Mouse (Mus musculus) intestine, embryonic 16.5 days (tissue): ENCODE results near the gene Stard13. TPM values are rescaled to one million over a fixed set of nuclear protein-coding genes. Genes with fewer than 3 reads are reported as not detected.

Experiments
- ATAC-seq: fragments of 200-750 bp; cut with Nextera tagmentation; 2 replicates; pipeline ENCODE4 v1.8.0; 2017; ENCODE audit warnings: moderate TSS enrichment, moderate library complexity
- H3K27ac ChIP-seq: fragments of 300-500 bp; sonication (generic); 2 replicates; pipeline ENCODE4 v1.5.1; 2014; ENCODE audit warnings: mild to moderate bottlenecking, low read length
- H3K27me3 ChIP-seq: fragments of 300-500 bp; sonication (generic); replicated peaks from 2 replicates; pipeline ENCODE4 v1.6.1; 2014; ENCODE audit warnings: low read length, control low read depth, mixed read lengths; ENCODE audit not compliant: control insufficient read depth, insufficient read depth
- H3K36me3 ChIP-seq: fragments of 300-500 bp; sonication (generic); 2 replicates; pipeline ENCODE4 v1.6.1; 2014; ENCODE audit warnings: low read length, control low read depth; ENCODE audit not compliant: control insufficient read depth, insufficient read depth
- H3K4me1 ChIP-seq: fragments of 300-500 bp; sonication (generic); 2 replicates; pipeline ENCODE4 v1.6.1; 2014; ENCODE audit warnings: low read length, control low read depth, mixed read lengths; ENCODE audit not compliant: control insufficient read depth, insufficient read depth
- H3K4me2 ChIP-seq: fragments of 300-500 bp; sonication (generic); 2 replicates; pipeline ENCODE4 v1.6.1; 2014; ENCODE audit warnings: low read depth, low read length, control low read depth
- H3K4me3 ChIP-seq: fragments of 300-500 bp; sonication (generic); 2 replicates; pipeline ENCODE4 v1.5.1; 2014; ENCODE audit warnings: mild to moderate bottlenecking, low read length
- H3K9ac ChIP-seq: fragments of 300-500 bp; sonication (generic); 2 replicates; pipeline ENCODE4 v1.6.1; 2014; ENCODE audit warnings: low read depth, low read length
- H3K9me3 ChIP-seq: fragments of 300-500 bp; sonication (generic); 2 replicates; pipeline ENCODE4 v1.6.1; 2016; ENCODE audit warnings: low read length, control low read depth; ENCODE audit not compliant: control insufficient read depth
- WGBS: fragments of 180-500 bp; shearing (Covaris S2); extraction: QIAGEN DNeasy Blood & Tissue Kit; methylation state at CpG from one replicate; pipeline ENCODE4 v1.1.7; 2014; 5-methylcytosine and 5-hydroxymethylcytosine counted together
- polyA plus RNA-seq: library from polyadenylated mRNA; unstranded; fragments of >200 nt; fragmentation: Nextera tagmentation; extraction: Ambion mirVana; gene quantifications from 2 replicates; pipeline ENCODE4 v1.2.1, GENCODE M21; 2015

Gene Stard13
- polyA plus RNA-seq, 1 experiment from 2014 or later, result 10.7 TPM

- Histone ChIP-seq H3K4me1 (peaks cover 4% of the 10 kb centered on the region; the same call in 1 of the 2 replicates), H3K9ac (no peak overlapping the region), H3K27ac (no peak overlapping the region), H3K4me3 (no peak overlapping the region), H3K27me3 (no peaks in the 10 kb centered on the region), H3K36me3 (no peaks in the 10 kb centered on the region), H3K4me2 (no peak overlapping the region), H3K9me3 (no peaks in the 10 kb centered on the region)
- WGBS, result 71% methylated on average over 5 of the region's 5 CpGs
- no peak for ATAC-seq
Measured at GRCm38 (mm10) chr5:151190764-151191163, 42.9 kb downstream of the Stard13 start.

DNA sequence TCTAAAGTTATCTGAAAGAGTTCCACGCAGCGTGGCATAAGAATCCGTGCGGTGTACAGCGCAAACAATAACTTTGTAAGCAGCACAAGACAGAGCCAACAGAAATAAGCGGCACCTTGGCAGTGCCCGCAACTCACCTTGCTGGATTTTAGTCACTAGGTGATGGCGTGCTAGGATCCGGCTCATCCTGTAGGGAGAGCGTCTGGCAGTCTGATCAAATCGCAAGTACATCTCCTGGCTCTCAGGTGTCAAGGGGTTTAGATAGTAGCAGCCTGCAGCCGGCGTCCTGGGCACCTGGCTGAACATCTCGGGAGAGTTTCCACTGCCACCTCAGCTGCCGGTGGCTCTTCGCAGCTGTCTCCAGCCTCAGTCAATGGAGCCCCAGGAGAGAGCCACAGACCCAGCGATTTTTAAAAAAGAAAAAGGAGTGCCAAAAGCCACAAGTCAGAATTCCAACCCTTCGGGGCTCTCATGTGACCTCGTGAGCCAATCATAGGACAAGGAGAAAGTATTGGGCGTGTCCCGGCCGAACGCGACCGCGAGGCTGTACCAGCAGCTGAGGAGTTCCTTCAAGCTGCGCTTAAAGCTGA is 43.8 kb downstream of the Stard13 start:
- WGBS, result 1% methylated on average over 27 of the region's 27 CpGs
- ATAC-seq, result peak; percentile 97
- H3K4me3 ChIP-seq, result peak overlapping the region; percentile 68

GRCm38 (mm10) chr5:151189321-151189720 is 44.3 kb downstream of the Stard13 start:
- no peaks in the 10 kb centered on the region for H3K9me3 ChIP-seq
- 8% methylated on average over 3 of the region's 3 CpGs for WGBS
- H3K4me3 ChIP-seq, result peak overlapping the region; percentile 68
- H3K36me3 ChIP-seq, result no peaks in the 10 kb centered on the region
- H3K27ac ChIP-seq, result peak overlapping the region; percentile 17; the same call in 1 of the 2 replicates
- H3K4me1 ChIP-seq, result peaks cover 4% of the 10 kb centered on the region; the same call in 1 of the 2 replicates
- ATAC-seq, result no peak
- H3K9ac ChIP-seq, result peak overlapping the region; percentile 75
- H3K27me3 ChIP-seq, result no peaks in the 10 kb centered on the region
- H3K4me2 ChIP-seq, result peak overlapping the region; percentile 72

More for the DNA sequence above, 43.8 kb downstream of the Stard13 start:
- Histone ChIP-seq H3K27me3 (no peaks in the 10 kb centered on the region), H3K4me1 (peaks cover 4% of the 10 kb centered on the region; the same call in 1 of the 2 replicates), H3K9ac (peak overlapping the region; percentile 75), H3K4me2 (peak overlapping the region; percentile 72), H3K36me3 (no peaks in the 10 kb centered on the region), H3K27ac (peak overlapping the region; percentile 17), H3K9me3 (no peaks in the 10 kb centered on the region)

GRCm38 (mm10) chr5:151188659-151189058 is 45.0 kb downstream of the Stard13 start:
- Histone ChIP-seq H3K4me3 (no peak overlapping the region), H3K4me1 (peaks cover 4% of the 10 kb centered on the region; the same call in 1 of the 2 replicates), H3K9me3 (no peaks in the 10 kb centered on the region), H3K27ac (no peak overlapping the region), H3K4me2 (no peak overlapping the region), H3K36me3 (no peaks in the 10 kb centered on the region), H3K9ac (no peak overlapping the region), H3K27me3 (no peaks in the 10 kb centered on the region)
- no peak for ATAC-seq
- WGBS, result 76% methylated on average over 6 of the region's 6 CpGs

DNA sequence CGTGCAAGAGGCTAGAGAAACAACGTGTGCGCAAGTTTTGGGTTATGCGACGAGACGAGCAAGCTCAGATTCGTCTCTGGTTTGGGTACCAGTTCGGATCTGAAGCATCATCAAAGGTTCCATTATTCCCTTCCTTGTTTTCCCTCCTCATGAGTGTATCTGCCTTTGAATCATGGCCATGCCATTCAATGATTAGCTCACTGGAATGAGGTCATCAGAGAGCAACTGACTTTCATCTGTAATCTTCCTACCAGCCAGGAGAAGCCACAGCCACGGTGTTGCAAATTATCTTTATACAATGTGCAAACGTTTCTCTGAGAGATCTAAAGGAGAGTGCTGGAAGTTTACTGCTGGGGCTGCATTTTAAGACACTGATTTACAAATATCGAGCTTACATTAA is 46.3 kb downstream of the Stard13 start:
- Histone ChIP-seq H3K4me1 (peaks cover 4% of the 10 kb centered on the region; the same call in 1 of the 2 replicates), H3K36me3 (no peaks in the 10 kb centered on the region), H3K4me3 (no peak overlapping the region), H3K27me3 (no peaks in the 10 kb centered on the region), H3K9ac (no peak overlapping the region), H3K9me3 (no peaks in the 10 kb centered on the region), H3K4me2 (no peak overlapping the region), H3K27ac (no peak overlapping the region)
- WGBS, result 70% methylated on average over 11 of the region's 11 CpGs
- ATAC-seq, result no peak

GRCm38 (mm10) chr5:151185286-151185856 is 48.3 kb downstream of the Stard13 start:
- no peaks in the 10 kb centered on the region for H3K36me3 ChIP-seq
- H3K4me1 ChIP-seq, result peaks cover 4% of the 10 kb centered on the region; the same call in 1 of the 2 replicates
- H3K9me3 ChIP-seq, result no peaks in the 10 kb centered on the region
- 66% methylated on average over 8 of the region's 8 CpGs for WGBS
- H3K4me2 ChIP-seq, result no peak overlapping the region
- no peak overlapping the region for H3K4me3 ChIP-seq
- no peaks in the 10 kb centered on the region for H3K27me3 ChIP-seq
- H3K27ac ChIP-seq, result no peak overlapping the region
- ATAC-seq, result no peak
- H3K9ac ChIP-seq, result no peak overlapping the region

DNA sequence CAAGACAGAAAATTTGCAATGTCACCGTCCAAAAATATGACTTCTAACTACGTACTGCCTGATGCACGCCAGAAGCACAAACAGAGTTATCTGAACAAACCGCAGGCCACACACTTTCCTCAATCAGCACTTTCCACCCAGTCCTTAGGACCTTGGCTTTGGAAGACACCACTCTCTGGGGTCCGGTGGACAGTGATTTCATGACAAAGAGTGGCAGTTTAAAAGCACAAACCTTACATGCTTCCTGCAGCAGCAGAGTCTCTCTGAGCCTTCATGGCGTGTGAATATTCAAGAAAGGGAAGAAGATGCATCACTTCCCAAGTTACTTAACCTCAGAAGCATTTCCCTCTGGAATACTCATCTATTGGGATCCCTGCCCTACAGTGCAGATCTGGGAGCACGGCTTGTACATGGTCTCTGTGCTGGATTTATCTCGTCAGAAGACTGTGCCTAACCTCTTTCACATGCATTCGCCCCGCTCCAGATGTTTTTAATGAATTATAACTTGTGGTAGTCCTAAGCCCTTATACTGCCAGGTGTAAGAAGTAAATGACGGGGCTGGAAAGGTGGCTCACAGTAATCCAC is 49.9 kb downstream of the Stard13 start:
- Histone ChIP-seq H3K4me3 (no peak overlapping the region), H3K27ac (no peak overlapping the region), H3K27me3 (no peaks in the 10 kb centered on the region), H3K4me1 (no peaks in the 10 kb centered on the region), H3K4me2 (no peak overlapping the region), H3K9me3 (no peaks in the 10 kb centered on the region), H3K36me3 (no peaks in the 10 kb centered on the region), H3K9ac (no peak overlapping the region)
- ATAC-seq, result no peak
- 83% methylated on average over 11 of the region's 11 CpGs for WGBS

- no peak for ATAC-seq
- Histone ChIP-seq H3K36me3 (no peaks in the 10 kb centered on the region), H3K9ac (no peak overlapping the region), H3K27ac (no peak overlapping the region), H3K4me2 (no peak overlapping the region), H3K9me3 (no peaks in the 10 kb centered on the region), H3K27me3 (no peaks in the 10 kb centered on the region), H3K4me1 (peaks cover 4% of the 10 kb centered on the region; the same call in 1 of the 2 replicates), H3K4me3 (no peak overlapping the region)
- WGBS, result 90% methylated on average over 8 of the region's 8 CpGs
Measured at GRCm38 (mm10) chr5:151181288-151181687, 52.3 kb downstream of the Stard13 start.

GRCm38 (mm10) chr5:151180176-151180785 is 53.4 kb downstream of the Stard13 start:
- Histone ChIP-seq H3K4me2 (no peak overlapping the region), H3K9me3 (no peaks in the 10 kb centered on the region), H3K27ac (no peak overlapping the region), H3K36me3 (no peaks in the 10 kb centered on the region), H3K27me3 (no peaks in the 10 kb centered on the region), H3K9ac (no peak overlapping the region), H3K4me3 (no peak overlapping the region), H3K4me1 (peaks cover 10% of the 10 kb centered on the region)
- ATAC-seq, result no peak
- WGBS, result 66% methylated on average over 9 of the region's 9 CpGs
